Mouse (Mus musculus): ENCODE measurements around the gene Gm20388.

The Gm20388 gene

DNA sequence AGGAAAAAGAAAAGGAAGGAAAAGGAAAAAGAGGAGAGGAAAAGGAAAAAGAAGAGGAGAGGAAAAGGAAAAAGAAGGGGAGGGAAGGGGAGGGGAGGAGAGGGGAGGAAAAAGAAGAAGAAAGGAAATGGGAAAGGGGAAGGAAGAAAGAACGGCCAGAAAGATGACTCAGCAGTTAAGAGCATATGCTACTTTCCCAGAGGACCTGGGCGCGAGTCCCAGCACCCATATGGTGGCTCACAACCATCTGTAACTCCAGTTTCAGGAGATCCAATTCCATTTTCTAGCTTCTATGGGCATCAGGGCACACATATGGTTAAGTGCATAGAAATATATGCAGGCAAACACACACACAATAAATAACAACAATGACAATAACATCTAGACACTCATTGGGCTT, 3057.5 kb downstream of the Gm20388 start:
- no peak for DNase-seq

DNA sequence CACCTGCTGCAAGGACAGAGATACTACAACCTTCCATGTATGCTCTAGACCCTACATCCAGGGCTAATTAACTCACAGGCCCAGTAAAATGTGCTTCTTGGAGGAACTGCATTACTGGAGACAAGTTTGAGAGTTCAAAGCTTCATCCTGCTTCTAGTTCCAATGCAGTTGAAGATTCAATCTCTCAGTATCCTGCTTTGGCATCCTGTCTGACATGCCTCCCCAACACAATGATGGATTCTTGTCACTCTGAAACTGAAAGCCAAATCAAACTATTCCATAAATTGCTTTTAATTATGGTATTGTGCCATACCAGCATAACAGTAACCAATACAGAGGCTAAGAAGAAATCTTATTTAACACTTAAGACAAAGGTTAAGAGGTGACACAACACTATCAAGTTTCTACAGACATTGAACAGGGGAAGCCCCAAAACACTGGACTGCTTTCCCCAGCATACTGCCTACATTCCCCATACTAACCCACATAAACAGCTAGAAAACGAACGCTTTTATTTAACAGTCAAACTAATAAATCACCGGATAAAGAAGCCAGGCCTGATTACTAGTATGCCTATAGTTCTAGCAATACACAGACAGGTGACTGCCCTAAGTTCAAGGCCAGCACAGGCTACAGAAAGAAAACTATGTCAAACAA, 3059.5 kb downstream of the Gm20388 start:
- DNase-seq: no peak

DNA sequence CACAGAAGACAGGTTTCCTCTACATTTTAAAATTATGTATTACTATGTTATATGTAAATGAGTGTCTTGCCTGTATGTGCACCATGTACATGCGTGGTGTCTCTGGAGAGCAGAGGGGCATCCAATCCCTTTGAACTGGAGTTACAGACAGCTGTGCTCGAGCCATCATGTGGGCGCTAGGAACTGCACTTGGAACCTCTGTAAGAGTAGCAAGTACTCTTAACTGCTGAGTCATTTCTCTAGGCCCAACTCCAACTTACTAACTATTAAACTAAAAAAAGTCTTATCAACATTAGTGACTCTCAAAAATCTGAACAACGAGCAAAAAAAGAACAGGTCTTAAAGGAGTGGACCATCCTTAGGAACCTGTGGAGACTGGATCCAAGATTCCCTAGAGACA, 3065.4 kb downstream of the Gm20388 start:
- no peak for DNase-seq

DNA sequence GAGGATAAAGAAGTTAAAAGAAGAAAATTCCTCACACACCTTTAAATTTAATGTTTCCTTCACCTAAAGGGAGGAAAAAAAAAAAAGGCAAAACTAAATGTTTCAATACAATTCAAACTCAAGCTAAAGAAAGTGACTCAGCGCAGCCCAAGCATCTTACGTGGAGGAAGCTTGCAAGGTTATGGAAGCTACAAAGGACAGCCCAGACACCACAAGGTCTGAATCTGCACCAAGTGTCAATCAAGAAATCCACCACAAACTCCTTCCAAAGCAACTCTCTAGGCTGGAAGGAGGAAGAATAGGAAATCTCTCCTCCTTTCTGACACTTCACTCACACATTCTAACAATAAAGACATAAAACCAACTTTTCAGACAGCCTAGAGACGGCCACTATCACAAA, 3068.8 kb downstream of the Gm20388 start:
- DNase-seq: no peak

DNA sequence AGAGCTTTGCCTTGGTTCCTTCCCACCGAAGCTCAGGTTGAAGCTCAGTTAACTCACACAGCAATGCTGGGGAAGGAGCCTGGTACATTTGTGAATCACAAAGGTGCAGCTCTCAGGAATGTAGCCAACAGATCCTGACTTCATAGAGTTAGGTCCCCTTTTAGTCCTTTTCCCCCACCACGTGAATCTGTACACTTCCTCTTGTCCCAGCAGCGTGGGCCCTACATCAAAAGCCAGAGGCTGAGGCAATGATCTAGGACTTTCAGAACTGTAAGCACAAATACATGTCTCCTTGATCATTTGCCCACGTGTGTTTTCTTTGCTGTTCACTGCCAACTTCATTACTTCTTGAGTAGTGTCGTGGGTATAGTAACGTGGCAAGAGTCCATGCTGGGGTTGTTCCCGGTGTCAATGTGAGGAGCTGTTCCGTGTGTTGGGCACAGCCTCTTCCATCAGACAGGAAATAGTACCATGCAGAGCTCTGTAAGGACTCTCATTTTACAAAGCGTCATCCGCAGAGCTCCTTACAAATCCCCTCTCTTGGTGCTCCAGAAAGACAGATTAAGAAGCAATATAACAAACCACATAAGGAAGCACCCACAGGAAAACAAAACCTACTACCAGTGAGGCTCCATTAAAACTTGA, 3069.3 kb downstream of the Gm20388 start:
- DNase-seq: no peak

DNA sequence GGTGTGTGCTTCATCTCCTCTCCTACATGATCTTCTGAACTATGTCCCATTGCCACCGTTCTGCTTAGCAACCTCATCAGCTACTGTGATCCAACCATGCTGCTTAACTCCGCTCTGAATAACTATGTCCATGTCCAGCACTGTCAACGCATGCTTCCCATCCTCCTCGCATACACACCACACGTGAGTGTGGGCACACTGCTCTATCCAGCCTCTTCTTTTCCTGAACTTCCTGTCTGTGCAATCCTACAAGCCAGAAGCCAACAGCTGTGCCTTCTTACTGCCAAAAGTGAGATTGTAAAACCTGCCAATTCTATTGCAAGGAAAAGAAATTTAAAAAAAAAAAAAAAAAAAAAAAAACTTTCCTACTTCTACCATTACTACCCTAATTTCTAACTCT, 3071.0 kb downstream of the Gm20388 start:
- no peak for DNase-seq

DNA sequence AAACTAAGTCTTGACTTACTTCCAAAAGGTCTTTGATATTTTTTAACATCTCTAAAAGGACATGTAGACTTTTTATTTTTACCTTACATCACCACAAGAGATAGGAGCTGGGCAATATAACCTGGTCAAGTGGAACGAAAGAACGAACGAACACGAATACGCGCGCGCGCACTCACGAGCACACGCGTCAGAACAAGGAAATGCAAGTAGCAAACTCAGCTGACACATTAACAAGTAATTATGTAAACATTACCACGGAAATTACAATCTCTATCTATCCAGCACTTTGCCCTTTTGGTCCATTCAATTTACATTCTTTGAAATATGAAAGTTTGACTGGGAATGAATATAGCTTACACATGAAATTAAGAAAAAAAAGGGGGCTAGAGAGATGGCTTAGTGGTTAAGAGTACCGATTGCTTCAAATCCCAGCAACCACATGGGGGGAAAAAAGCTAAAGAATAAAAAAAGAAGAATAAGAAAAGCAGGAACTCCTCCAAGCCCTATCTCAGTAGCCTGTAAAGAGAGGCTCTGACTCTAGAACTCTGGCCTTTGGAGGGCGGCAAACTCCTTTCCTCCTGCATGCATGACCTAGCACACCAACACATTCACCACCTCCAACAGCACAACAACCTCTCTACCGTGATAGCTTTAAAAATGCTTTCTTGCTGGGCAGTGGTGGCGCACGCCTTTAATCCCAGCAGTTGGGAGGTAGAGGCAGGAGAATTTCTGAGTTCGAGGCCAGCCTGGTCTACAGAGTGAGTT, 3072.7 kb downstream of the Gm20388 start:
- DNase-seq: peak in 1 of 2 experiments; percentile 16

DNA sequence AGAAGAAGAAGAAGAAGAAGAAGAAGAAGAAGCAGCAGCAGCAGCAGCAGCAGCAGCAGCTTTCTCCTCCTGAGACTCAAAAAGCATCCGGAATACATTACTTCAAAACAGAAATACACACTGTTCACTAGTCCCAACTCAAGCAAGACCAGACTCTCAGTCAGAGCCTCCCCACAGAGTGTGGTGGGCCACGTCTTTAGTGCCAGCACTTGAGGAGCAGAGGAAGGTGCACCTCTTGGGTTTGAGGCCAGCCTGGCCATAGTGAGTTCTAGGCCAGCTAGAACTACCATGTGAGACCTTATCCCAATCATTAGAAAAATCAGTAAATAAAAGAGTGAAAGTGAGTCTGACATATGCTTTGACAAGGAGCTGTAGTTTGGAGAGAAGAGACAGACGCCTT, 3073.5 kb downstream of the Gm20388 start:
- no peak for DNase-seq

DNA sequence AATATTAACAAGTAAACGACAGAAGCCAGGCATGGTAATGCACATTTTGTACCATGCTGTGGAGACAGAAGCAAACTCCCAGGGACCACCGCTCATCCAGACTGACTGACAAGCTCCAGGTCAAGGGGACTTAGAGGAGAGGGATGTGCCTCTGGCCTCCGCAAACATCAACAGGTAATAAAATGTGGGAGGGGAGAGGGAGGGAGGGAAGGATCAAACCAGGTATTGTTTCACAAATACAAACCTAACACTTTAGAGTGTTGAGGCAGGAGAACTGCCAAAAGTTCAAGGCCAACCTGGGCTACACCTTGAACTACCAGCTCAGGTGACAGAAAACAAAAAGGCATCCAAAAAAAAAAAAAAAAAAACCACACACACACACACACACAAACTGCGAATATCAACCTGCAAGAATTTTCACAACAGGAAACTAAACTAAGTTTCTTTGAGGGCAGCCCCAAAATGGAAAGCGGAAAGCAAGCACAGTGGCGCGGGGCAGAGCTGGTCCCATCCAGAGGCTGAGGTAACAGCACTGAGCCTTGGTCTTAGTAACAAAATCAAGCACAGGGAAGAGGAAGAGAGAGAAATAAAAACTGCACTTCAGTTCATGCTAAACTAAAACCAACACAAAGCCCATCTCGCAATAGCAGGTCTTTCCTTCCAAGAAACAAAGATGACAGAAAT, 3076.0 kb downstream of the Gm20388 start:
- DNase-seq: peak; percentile 17 to 39

DNA sequence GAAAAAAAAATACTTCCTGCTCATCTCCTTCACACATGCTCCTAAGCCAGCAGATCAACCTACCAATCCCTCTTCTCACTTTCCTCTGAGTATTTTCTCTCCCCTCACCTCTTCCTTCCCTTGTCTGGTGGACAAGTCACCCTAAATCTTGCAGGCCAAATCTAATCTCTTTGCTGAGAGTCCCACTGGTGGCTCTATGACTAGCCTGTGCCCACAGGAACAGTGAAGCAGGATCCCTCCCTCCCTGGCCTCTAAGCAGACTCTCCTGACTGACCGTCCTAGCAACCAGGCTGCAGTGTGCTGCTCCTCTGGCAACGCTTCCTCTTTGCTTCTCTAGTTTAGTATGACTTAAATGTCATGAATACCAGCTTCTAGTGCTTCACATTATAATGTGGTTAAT, 3076.6 kb downstream of the Gm20388 start:
- DNase-seq: no peak

DNA sequence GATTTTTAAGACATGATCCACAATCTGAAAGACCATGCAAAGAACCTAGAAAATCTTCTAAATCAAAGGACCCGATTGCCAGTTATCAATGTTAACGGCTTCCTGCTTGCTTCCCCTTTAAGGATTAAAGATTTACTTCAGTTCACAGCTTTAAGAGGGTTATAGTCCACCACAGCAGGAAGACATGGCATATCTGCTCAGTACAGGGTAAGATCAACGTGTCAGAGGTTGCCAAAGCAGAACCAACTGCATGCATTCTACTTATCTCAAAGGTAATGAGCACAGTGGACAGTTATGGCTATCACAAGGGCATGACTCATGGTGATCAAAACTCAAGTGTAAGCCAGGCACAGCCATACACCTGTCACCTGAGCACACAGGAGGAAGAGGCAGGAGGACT, 3078.3 kb downstream of the Gm20388 start:
- DNase-seq: no peak

DNA sequence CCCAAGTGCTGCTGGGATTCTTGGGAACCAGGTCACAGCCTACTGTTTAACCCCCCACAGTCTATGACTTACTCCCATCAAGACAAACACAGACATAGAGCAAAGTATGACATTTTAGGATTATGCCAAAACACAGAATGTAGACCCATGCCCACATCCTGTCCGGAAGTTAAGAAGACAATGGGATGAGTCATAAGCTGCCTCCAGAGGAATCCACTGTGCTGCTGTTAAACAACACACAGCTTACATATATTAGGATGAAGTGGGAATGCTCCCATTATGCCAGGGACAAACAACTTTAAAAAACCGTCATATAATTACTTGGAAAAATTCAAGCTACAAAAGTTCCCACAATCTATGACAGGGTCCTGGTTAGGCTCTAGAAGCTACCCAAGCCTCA, 3079.3 kb downstream of the Gm20388 start:
- DNase-seq: no peak

DNA sequence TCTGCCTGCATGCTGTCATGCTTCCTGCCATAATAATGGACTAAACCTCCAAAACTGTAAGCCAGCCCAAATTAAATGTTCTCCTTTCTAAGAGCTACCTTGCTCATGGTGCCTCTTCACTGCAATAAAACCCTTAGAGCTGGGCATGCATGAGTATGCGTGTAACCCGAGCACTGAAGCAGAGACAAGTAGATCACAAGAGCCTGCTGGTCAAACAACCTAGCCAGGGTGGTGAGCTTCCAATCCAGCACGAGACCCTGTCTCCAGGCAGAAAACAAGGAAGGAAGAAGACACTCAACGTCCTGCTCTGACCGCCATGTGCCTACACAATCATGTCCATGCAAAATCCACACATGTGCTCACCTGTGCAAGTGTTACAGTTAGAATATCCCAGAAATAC, 3080.7 kb downstream of the Gm20388 start:
- DNase-seq: no peak

DNA sequence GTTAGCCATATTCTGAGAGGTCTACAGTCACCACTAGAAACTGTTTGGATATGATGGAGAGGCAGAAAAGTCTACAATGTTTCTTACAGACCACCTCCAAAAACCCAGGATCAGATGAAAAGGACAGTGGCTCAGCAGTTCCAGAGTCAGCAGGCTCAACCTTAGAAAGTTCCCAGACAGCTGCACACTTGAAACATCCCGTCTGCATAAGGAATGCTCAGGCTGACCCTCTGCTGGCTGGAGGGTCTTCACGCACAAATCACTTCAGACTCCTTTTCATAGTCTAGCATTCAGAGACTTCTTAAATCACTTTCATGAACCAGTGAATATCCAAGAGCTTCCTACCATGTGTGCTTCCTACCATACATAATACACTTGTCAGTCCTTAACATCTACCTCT, 3081.7 kb downstream of the Gm20388 start:
- DNase-seq: no peak

DNA sequence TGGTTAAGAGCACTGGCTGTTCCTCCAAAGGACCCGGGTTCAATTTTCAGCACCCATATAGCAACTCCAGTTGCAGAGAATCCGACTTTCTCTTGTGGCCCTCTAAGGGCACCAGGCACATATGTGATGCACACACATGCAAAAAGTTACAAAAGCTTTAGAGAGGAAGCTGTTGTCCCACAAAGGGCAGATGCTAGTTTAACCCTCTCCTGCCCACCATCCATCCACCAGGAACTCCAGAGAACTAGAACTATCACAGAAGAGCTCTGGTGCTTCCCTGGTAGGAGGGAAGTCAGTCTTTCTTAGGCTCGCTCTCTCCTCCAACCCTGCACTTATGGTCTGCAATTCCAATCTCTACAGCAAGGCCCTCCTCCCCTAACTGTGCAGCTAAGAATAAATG, 3082.4 kb downstream of the Gm20388 start:
- DNase-seq: no peak

DNA sequence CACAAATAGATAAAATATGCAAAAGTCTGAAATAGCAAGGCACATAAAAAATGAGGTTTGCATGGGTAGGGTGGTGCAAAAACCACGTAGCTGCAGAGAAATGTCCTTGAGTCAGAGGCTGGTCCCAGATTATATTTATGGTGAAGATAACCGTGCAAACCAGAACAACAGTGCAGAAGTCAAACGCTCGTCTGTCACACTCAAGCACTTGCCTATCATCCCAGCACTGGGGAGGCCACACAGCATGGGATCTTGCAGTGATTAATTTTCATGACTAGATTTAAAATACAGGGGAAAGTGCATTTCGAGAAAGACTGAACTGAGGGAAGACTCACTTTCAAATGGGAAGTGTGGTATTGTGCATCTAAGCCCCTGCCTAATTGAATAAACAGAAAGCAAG, 3083.1 kb downstream of the Gm20388 start:
- no peak for DNase-seq

DNA sequence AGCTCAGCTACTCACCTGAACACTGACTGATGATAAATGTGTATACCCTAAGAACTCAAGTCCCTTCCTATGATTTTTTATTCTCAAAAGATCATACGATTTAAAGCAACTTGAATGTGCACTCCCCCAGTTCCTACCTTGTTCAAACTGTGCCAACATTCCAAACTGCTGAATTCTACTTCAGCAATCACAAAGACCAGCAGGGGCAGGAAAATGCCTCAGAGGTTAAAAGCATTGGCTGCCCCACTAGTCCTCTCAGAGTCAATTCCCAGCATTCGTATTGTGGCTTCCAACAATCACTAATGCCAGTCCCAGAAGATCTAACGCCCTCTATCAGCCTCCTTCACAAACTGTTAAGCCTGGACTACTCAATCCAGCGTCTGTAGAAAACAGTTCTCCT, 3087.3 kb downstream of the Gm20388 start:
- DNase-seq: no peak

DNA sequence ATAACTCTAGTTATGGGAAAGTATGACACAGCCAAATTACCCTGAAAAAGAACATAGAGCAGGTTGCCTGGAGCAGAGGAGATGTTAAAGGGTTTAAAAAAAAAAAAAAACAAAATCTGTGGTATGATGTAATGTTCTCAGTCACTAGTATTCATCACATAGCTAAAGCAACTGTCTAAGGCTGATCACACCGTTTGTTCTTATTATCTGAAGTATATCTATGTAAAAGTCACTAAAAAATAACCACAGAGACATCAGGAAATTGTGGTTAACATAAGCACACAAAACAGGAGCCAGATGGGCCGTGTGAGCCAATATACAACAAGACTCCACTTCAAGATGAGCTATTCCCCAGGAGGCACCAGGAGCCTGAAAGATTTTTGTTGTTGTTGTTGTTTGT, 3089.7 kb downstream of the Gm20388 start:
- peak in 1 of 2 experiments; percentile 35 for DNase-seq

DNA sequence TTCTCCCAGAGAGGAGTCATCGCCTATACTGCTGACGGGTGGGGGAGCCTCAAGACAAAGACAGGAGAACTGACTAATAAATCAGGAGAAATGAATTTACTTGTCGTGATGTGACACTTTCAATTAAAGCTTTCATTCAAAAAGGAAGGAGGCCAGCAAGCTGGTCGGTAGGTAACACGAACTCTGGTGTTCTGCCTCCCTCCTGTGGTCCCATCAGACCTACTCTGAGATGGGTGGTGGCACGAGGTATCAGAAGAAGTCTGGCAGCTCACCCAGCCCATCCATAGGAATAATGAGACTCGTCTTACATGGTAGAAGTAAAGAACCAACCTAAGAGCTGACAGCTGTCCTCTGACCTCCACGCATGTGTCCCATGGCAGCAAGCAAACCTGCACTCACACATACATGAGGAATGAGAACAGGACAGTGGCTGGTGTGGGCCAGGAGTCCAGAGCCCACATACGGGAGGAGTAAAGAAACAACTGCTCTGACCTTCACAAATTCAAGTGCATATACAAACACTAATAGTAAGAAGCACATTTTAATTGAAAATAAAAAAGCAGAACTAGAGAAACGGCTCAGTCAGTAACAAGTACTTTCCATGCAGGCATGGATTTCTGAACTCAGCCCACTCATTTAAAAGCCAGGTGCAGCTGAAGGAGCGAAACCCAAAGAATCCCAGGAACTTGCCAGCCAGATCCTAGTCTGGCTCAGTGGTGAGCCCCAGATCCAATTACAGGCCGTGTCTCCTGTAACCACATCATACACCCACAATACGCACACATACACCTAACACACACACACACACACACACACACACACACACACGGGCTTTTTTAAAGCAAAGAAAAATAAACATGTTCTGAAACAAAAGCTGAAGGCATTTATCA, 3093.6 kb downstream of the Gm20388 start:
- DNase-seq: no peak

DNA sequence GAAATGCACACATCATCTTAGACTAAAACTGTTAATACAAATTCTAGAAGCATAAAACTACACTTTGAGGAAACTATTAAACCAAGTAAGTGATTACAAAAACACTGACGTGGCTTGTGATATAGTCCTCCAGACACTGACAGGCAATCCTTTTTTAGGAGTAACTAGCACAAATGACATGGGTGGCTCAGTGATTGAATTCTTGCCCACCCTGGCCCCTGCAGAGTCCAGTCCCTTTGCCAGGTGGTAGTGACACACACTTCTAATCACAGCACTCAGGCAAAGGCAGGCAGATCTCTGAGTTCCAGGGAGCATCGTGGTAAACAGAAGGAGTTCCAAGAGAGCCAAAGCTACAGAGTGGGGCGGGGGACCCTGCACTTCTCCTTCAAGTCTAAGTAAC, 3094.7 kb downstream of the Gm20388 start:
- no peak for DNase-seq

DNA sequence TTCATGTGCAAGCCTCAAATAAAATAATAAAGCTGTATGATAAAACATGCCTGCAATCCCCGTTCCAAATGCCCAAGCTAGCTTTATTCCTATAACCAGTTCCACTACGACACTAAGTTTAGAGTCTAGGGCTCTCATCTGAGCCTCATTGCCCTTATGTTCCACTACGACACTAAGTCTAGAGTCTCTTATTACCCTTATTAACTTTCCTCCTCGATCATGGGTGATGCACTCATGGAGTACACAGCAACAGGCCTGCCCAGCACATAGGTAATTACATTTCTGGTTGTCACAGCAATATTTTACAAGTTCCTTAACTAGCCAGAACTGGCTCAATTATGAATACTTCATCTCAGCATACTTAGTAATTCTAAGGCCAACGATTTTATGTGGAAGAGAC, 3095.2 kb downstream of the Gm20388 start:
- DNase-seq: no peak

DNA sequence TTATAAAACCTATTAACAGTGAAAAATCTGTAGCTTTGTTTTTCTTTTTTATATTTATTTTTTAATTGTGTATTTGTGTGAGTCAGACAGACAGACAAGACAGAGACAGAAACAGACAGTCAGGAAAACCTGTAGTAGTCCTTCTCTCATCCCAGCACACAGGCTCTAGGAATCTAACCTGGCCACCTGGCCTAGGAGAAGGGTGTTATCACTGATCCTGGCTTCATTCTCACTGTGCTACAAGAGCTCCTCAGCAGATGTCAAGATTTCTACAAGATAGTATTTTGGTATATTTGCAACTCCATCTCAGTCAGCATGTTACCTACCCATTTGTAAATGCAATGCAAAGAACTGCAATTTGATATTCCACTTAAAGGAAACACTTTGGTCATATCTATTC, 3100.7 kb downstream of the Gm20388 start:
- no peak for DNase-seq

DNA sequence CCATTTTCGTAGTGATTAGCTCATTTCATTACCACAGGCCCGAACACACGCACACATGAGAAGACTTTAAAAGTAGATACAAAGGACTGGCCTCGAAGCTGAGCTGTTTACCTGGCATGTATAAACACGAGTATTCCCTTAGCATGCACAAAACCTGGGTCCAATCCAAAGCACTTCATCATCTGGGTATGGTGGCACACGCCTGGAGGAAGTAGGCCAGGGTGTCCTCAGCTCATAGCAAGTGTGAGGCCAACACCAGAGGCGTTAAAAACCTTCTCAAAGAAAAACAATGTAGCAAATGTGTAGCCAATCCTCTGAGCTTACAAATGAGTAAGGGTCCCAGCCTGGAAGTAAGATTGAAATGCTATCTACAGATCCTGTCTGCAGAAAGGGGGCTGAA, 3103.8 kb downstream of the Gm20388 start:
- DNase-seq: no peak
